Mouse (Mus musculus): ENCODE measurements at regions not wholly inside any gene's neighbourhood (a gene's known extent, or its start where the extent isn't known, plus 50 kb on each side); places are given as distances from the start of the nearest gene placed in this dataset.

DNA sequence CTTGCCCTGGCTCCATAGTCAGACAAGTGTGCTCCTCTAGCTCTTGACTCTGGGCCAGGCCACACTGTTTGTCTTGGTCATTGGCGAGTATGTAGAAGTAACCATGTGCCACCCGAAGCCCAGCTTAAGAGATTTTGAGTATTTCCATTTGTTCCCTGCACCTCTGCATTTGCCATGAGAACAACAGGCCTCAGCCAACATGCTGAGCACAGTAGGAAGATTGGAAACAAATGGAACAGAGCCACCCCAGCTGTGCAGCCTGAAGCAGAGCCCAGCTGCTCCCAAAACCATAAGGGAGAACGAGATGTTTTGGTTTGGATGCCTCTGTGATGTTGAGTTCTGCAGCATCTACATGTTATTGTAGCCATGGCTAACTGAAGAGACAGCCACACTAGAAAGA lies 433.1 kb upstream of the Gm6657 start:
- Histone ChIP-seq H3K9me3 (ENCODE audit: control insufficient read depth, low read length) (no peaks in the 10 kb centered on the region), H3K4me3 (ENCODE audit: low read length) (no peak overlapping the region), H3K27me3 (ENCODE audit: control insufficient read depth, insufficient read depth, low read depth, low read length) (no peaks in the 10 kb centered on the region), H3K4me2 (ENCODE audit: low read depth, low read length) (no peak overlapping the region), H3K9ac (ENCODE audit: low read length) (no peak overlapping the region), H3K36me3 (ENCODE audit: control insufficient read depth, insufficient read depth, low read length) (no peaks in the 10 kb centered on the region), H3K4me1 (replicated peaks; ENCODE audit: control insufficient read depth, insufficient read depth, low read length) (no peaks in the 10 kb centered on the region), H3K27ac (ENCODE audit: low read length) (no peak overlapping the region)
- no peak for ATAC-seq (ENCODE audit: low read depth)
- WGBS: 47% methylated on average over 3 of the region's 3 CpGs

DNA sequence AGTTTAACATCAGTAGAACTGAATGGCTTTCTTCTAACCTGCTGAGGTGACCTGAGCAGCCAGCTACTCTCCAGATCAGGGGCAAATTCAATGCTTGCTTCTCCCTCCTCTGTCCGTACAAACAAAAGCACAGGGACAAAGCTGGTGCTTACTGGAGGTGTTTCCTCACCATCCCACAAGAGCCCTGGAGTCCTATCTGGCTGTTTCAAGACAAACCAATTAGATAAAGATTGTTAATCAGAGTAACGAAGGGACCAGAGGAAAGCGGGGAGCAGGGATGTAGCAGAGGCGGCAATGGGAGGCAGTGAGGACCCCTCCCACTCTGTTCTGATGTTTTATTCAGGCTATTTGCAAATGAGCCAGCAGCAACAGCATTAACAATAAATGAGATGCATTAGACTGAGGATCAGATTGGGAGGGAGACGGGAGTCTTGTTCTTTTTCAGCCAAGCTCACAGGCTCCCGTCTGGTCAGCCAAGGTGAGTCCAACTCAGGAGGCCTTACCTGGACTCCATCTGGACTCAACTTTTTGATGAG lies 418.0 kb upstream of the Gm6657 start:
- Histone ChIP-seq H3K27me3 (ENCODE audit: control insufficient read depth, insufficient read depth, low read depth, low read length) (no peaks in the 10 kb centered on the region), H3K9ac (ENCODE audit: low read length) (no peak overlapping the region), H3K36me3 (ENCODE audit: control insufficient read depth, insufficient read depth, low read length) (no peaks in the 10 kb centered on the region), H3K4me1 (replicated peaks; ENCODE audit: control insufficient read depth, insufficient read depth, low read length) (no peaks in the 10 kb centered on the region), H3K27ac (ENCODE audit: low read length) (no peak overlapping the region), H3K4me2 (ENCODE audit: low read depth, low read length) (no peak overlapping the region), H3K9me3 (ENCODE audit: control insufficient read depth, low read length) (no peaks in the 10 kb centered on the region), H3K4me3 (ENCODE audit: low read length) (no peak overlapping the region)
- no peak for ATAC-seq (ENCODE audit: low read depth)
- WGBS: 83% methylated on average over 6 of the region's 6 CpGs

DNA sequence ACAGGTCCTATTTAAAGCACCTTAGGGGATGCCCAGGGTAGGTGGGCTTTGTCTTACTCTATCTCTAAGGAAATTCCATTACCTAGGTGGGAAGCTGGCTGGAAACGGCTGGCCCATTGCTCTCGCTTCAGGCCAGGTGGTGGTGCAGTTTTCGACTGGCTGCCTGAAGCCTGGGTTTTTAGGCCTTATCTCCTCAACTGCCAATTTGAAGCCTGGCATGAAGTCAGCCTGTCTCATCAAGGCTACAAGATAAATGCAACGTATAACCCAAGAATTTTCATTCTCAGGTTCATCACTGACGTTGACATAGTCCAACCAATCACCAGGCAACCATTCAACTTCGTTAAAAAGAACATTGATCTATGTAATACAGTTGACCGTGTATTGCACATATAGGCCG lies 417.3 kb upstream of the Gm6657 start:
- H3K4me2 ChIP-seq (ENCODE audit: low read depth, low read length): no peak overlapping the region
- ATAC-seq (ENCODE audit: low read depth): no peak

DNA sequence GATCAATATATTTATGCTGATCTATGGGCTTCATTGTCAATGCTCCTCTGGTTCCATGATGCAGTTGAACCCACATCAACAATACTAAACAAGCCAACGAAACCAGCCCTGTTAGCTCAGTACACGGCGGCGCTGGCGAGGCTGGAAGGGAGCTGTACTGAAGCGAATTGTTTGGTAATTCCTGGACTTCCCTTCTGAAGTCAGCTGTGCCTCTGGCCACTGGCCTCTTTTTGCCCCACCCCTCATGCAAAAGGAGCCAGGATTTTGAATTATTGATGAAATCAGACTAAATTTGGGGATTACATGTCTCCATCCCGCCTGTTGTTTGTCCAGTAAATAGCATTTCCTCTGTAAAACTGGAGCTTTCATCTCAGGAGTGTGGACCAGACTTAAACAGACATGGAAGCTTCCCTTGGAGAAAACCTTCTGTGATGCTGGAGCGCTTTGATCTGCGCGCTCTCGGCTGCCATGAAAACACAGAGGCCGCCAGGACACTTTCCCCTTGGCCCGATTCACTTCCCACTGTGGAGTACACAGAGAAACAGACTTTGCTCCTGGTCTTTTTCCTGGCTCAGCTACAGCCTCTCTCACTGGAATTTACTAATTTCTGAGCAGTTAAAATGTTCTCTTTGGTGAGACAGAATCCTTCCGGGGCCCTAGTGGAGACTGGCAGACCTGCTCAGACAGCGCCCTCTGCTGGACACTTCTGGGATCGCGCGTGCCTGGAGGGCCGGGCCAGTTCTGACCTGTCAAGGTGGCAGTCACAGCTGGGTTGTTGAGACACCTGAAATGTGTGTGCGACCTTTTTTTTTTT lies 412.9 kb upstream of the Gm6657 start:
- Histone ChIP-seq H3K9me3 (ENCODE audit: control insufficient read depth, low read length) (no peaks in the 10 kb centered on the region), H3K36me3 (ENCODE audit: control insufficient read depth, insufficient read depth, low read length) (no peaks in the 10 kb centered on the region), H3K9ac (ENCODE audit: low read length) (peak overlapping the region; percentile 53; the same call in 1 of the 2 replicates), H3K27me3 (ENCODE audit: control insufficient read depth, insufficient read depth, low read depth, low read length) (no peaks in the 10 kb centered on the region), H3K4me2 (ENCODE audit: low read depth, low read length) (peak overlapping the region; percentile 57), H3K27ac (ENCODE audit: low read length) (peak overlapping the region; percentile 55; the same call in 1 of the 2 replicates), H3K4me1 (replicated peaks; ENCODE audit: control insufficient read depth, insufficient read depth, low read length) (no peaks in the 10 kb centered on the region), H3K4me3 (ENCODE audit: low read length) (peak overlapping the region; percentile 43)
- WGBS: 23% methylated on average over 20 of the region's 20 CpGs
- ATAC-seq (ENCODE audit: low read depth): peak; percentile 83

More for the DNA sequence above, 417.3 kb upstream of the Gm6657 start:
- 80% methylated on average over 8 of the region's 8 CpGs for WGBS
- Histone ChIP-seq H3K36me3 (ENCODE audit: control insufficient read depth, insufficient read depth, low read length) (no peaks in the 10 kb centered on the region), H3K4me1 (replicated peaks; ENCODE audit: control insufficient read depth, insufficient read depth, low read length) (no peaks in the 10 kb centered on the region), H3K4me3 (ENCODE audit: low read length) (no peak overlapping the region), H3K27me3 (ENCODE audit: control insufficient read depth, insufficient read depth, low read depth, low read length) (no peaks in the 10 kb centered on the region), H3K9ac (ENCODE audit: low read length) (no peak overlapping the region), H3K9me3 (ENCODE audit: control insufficient read depth, low read length) (no peaks in the 10 kb centered on the region), H3K27ac (ENCODE audit: low read length) (no peak overlapping the region)

DNA sequence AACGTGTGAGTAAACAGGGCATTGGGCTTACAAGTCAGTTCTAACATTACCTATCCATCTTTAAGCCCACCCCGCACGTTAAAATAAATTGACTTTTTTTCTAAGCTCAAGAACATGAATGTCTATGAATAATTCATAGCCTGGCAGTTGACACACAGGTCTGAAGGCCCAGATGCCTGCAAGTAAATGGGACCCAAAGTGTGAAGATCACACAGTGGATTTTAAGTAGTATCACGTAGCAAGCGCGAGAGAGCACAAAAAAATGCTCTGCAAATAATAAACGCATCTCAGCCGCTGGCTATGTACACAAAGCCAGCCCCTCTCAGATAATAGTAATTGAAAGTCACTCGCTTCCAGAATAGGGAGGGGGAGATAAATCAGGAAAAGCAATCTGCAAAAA lies 410.1 kb upstream of the Gm6657 start:
- 59% methylated on average over 9 of the region's 9 CpGs for WGBS
- Histone ChIP-seq H3K27me3 (ENCODE audit: control insufficient read depth, insufficient read depth, low read depth, low read length) (no peaks in the 10 kb centered on the region), H3K36me3 (ENCODE audit: control insufficient read depth, insufficient read depth, low read length) (no peaks in the 10 kb centered on the region), H3K9me3 (ENCODE audit: control insufficient read depth, low read length) (no peaks in the 10 kb centered on the region), H3K4me2 (ENCODE audit: low read depth, low read length) (no peak overlapping the region), H3K4me1 (replicated peaks; ENCODE audit: control insufficient read depth, insufficient read depth, low read length) (no peaks in the 10 kb centered on the region), H3K27ac (ENCODE audit: low read length) (no peak overlapping the region), H3K9ac (ENCODE audit: low read length) (no peak overlapping the region), H3K4me3 (ENCODE audit: low read length) (no peak overlapping the region)
- ATAC-seq (ENCODE audit: low read depth): no peak

DNA sequence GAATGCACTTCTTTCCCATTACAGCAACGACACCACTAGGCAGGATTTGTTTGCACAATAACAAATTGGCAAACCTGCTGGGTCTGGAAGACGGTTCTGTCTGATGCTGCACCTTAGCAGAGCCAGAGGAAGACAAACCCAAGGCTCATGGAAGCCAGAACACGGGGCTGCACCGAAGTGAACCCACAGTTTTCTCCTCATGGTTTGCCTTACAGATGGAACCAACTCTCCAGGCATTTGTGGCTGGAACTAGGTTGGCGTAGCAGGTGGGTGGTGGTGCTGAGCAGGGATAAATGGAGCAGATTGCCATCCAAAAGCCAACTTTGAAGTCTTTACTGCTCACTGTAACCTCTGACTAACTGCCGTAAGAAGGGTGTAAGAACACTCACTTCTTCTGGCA lies 408.4 kb upstream of the Gm6657 start:
- H3K9ac ChIP-seq (ENCODE audit: low read length): no peak overlapping the region
- no peak overlapping the region for H3K27ac ChIP-seq (ENCODE audit: low read length)
- no peak overlapping the region for H3K4me3 ChIP-seq (ENCODE audit: low read length)
- H3K4me2 ChIP-seq (ENCODE audit: low read depth, low read length): no peak overlapping the region
- WGBS: 76% methylated on average over 6 of the region's 6 CpGs
- no peaks in the 10 kb centered on the region for H3K9me3 ChIP-seq (ENCODE audit: control insufficient read depth, low read length)
- ATAC-seq (ENCODE audit: low read depth): no peak
- no peaks in the 10 kb centered on the region for H3K27me3 ChIP-seq (ENCODE audit: control insufficient read depth, insufficient read depth, low read depth, low read length)
- H3K36me3 ChIP-seq (ENCODE audit: control insufficient read depth, insufficient read depth, low read length): no peaks in the 10 kb centered on the region
- peaks cover 1% of the 10 kb centered on the region; the same call in 1 of the 2 replicates for H3K4me1 ChIP-seq (replicated peaks; ENCODE audit: control insufficient read depth, insufficient read depth, low read length)

DNA sequence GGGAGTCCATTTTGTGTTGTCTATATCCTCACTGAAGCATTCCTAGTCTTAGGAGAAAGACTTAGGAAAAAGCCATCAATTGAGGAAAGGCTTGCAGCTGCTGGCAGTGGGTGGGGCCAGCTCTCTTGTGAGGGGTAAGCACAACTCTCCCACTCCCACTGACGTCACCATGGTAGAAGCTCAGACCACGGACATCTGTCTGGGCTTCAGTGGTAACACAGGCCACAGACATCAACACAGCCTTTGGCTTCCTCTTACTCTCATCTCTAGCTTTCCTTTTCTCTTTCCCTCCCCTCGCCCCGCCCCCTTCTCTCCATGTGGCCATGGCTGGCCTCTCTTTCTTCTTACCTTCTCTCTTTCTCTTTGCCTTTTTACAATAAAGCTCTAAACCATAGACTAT lies 407.4 kb upstream of the Gm6657 start:
- Histone ChIP-seq H3K4me1 (replicated peaks; ENCODE audit: control insufficient read depth, insufficient read depth, low read length) (peaks cover 5% of the 10 kb centered on the region; the same call in 1 of the 2 replicates), H3K9me3 (ENCODE audit: control insufficient read depth, low read length) (no peaks in the 10 kb centered on the region), H3K4me3 (ENCODE audit: low read length) (no peak overlapping the region), H3K4me2 (ENCODE audit: low read depth, low read length) (no peak overlapping the region), H3K36me3 (ENCODE audit: control insufficient read depth, insufficient read depth, low read length) (no peaks in the 10 kb centered on the region), H3K27ac (ENCODE audit: low read length) (no peak overlapping the region), H3K27me3 (ENCODE audit: control insufficient read depth, insufficient read depth, low read depth, low read length) (no peaks in the 10 kb centered on the region), H3K9ac (ENCODE audit: low read length) (no peak overlapping the region)
- 59% methylated on average over 4 of the region's 4 CpGs for WGBS
- ATAC-seq (ENCODE audit: low read depth): no peak

DNA sequence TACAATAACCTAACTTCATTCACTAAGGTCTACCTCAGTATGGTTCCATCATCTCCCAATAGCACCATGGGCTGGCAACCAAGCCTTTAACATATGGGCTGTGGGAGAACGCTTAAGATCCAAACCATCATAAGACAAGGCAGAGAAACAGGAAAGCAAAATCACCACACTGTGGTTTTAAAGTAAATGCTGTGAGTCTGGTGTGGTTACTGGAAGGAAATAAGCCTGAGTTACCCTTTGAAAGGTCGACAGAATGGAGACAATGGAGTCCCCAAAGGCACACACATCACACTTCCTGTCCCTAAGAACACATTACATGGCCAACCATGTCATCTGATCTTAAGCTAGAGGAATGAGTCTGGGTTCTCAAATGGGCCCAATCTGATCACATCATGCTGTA lies 405.8 kb upstream of the Gm6657 start:
- Histone ChIP-seq H3K27me3 (ENCODE audit: control insufficient read depth, insufficient read depth, low read depth, low read length) (no peaks in the 10 kb centered on the region), H3K9ac (ENCODE audit: low read length) (no peak overlapping the region), H3K4me2 (ENCODE audit: low read depth, low read length) (no peak overlapping the region), H3K27ac (ENCODE audit: low read length) (no peak overlapping the region), H3K36me3 (ENCODE audit: control insufficient read depth, insufficient read depth, low read length) (no peaks in the 10 kb centered on the region), H3K4me3 (ENCODE audit: low read length) (no peak overlapping the region), H3K9me3 (ENCODE audit: control insufficient read depth, low read length) (no peaks in the 10 kb centered on the region), H3K4me1 (replicated peaks; ENCODE audit: control insufficient read depth, insufficient read depth, low read length) (peaks cover 5% of the 10 kb centered on the region; the same call in 1 of the 2 replicates)
- ATAC-seq (ENCODE audit: low read depth): no peak
- 75% methylated on average over 2 of the region's 2 CpGs for WGBS

DNA sequence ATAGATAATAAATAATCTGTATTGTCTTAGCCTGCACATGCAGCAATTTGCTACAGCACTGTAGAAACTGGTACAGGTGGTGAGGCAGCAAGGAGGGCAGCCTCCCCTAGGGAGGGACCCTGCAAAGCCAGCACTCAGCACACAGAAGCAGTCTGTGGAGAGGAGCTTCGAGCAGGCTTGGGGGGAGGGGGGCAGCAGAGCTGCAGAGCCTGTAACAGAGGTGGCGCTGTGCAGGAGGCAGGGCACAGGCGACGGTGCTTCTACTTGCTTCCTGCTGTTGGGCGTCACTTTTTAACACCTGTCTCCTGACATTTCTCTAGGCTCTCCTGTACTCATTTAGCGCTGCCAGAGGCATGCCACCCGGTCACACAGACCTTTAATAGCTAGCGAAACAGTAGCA lies 404.6 kb upstream of the Gm6657 start:
- ATAC-seq (ENCODE audit: low read depth): peak; percentile 52; the same call in 1 of the 2 replicates
- no peaks in the 10 kb centered on the region for H3K9me3 ChIP-seq (ENCODE audit: control insufficient read depth, low read length)
- H3K4me2 ChIP-seq (ENCODE audit: low read depth, low read length): peak overlapping the region; percentile 41
- peaks cover 5% of the 10 kb centered on the region; the same call in 1 of the 2 replicates for H3K4me1 ChIP-seq (replicated peaks; ENCODE audit: control insufficient read depth, insufficient read depth, low read length)
- no peak overlapping the region for H3K9ac ChIP-seq (ENCODE audit: low read length)
- no peak overlapping the region; the same call in 1 of the 2 replicates for H3K4me3 ChIP-seq (ENCODE audit: low read length)
- no peak overlapping the region for H3K27ac ChIP-seq (ENCODE audit: low read length)
- WGBS: 10% methylated on average over 8 of the region's 8 CpGs
- H3K36me3 ChIP-seq (ENCODE audit: control insufficient read depth, insufficient read depth, low read length): no peaks in the 10 kb centered on the region
- H3K27me3 ChIP-seq (ENCODE audit: control insufficient read depth, insufficient read depth, low read depth, low read length): no peaks in the 10 kb centered on the region

Data from lung, embryonic 16.5 days (tissue).